Mouse (Mus musculus): ENCODE measurements at regions not wholly inside any gene's neighbourhood (a gene's known extent, or its start where the extent isn't known, plus 50 kb on each side); places are given as distances from the start of the nearest gene placed in this dataset.
A peak's percentile ranks its signal among the peaks of the same experiment; 100 is the strongest.

DNA sequence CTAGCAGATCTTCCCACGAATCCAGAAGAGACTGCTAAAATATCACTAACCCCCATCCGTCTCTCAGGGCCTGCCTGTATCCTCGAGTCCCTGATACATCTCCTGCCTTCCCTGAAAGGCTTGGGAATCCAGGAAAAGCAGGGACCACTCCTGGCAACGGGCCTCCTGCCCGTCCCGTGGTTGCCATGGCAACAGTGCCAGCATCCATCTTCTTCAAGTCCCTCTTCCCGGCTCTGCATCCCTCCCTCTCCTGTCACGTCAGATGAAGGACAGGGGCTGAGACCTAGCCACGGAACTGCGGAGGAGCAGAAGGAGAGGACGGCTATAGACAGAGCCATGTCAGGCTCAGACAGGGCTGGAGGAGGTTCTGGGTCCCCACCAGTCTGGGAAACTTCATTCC lies 222.4 kb downstream of the Cryba4 start:
- no peak for DNase-seq (ENCODE audit: low read depth)

DNA sequence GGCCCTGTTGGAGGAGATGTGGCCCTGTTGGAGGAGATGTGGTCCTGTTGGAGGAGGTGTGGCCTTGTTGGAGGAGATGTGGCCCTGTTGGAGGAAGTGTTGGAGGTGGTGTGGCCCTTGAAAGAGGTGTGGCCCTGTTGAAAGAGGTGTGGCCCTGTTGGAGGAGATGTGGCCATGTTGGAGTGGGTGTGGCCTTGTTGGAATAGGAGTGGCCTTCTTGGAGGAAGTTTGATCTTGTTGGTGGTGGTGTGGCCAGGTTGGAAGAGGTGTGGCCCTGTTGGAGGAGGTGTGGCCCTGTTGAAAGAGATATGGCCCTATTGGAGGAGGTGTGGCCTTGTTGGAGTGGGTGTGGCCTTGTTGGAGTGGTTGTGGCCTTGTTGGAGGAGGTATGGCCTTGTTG lies 220.3 kb downstream of the Cryba4 start:
- DNase-seq (ENCODE audit: low read depth), result no peak

DNA sequence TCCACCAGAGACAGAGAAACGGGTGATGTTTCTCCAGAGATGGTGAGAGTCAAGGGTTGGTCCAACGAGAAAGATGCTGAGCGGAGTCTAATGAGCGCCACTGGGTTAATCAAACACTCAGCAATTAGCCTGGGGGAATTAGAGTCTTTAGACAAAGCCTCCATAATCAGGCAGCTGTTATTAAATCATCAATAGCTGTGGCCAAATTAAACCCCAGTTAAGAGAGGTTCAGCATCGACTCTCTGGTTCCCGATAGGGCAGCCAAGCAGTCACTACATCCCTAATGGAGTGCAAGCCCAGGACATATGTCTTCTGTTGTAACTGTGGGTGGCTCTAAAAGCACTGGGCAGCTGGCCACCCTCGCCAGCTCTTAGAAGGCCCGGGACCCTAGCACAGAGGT lies 216.9 kb downstream of the Cryba4 start:
- DNase-seq (ENCODE audit: low read depth), result no peak

DNA sequence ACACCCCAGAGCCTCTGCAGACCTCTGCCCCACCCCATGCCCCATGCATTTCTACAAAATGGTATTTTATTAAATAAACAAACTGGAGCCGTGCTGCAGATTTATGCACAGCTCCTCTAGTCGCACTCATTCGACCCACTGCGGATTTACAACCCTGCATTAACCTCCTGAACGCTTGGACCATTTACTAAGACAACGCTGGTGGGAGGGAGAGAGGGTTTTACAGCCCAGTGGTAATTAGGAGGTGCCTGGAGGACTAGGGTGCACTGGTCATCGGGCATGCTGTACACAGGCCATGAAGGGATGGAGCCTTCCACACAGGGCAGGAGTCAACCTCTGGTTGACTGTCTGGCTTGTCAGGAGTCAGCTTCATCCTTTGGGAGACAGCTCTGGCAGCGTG lies 215.2 kb downstream of the Cryba4 start:
- DNase-seq (ENCODE audit: low read depth), result no peak

DNA sequence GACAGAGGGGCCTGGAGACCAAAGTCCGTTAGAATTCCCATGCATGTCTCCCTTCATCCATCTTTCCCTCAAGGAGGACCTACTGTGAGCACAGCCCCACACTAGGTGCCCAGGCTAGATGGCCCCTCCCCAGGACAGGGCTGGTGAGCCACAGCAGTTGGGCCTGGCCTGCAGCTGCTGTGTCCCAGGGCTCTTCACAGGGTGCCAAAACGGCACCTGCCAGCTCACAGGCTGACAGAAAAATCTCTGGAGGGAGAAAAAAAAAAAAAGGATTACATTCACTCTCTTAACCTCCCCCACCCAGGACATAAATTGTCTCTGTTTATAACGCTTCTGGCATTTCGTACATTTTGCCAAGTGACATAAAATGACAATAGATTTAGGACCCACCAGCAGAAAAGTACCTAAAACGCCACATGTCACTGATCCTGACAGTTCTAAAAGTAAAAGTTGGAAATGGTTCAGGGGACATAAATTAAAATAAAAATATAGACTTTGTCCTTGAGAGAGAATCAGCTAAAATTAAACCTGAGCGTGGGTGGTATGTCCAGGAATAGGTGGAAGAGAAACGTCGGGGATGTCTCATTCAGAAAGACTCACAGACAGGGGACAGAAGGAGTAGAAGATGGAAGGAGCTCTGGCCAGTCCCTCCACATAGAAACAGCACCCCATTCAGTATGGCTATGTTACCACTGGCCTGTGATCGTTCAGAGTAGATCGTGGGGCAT lies 212.5 kb downstream of the Cryba4 start:
- no peak for DNase-seq (ENCODE audit: low read depth)

DNA sequence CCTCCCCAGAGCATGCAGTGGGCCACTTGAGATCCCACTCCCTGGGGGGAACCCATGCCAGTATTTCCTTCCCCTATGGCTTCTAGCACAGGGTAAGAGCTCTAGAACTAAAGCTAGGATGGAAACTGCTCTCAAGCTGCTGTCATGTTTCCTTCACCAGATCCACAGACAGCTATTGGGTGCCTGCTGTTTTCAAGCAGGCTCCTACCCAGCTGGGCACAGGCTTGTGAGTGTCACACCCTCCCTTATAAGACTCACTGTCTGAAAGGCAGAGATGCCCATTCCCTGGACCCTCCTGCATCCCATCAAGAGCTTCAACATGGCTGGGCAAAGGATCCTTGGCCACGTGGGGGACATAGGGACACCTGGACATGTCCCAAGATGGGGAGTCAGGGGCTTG lies 211.6 kb downstream of the Cryba4 start:
- no peak for DNase-seq (ENCODE audit: low read depth)

DNA sequence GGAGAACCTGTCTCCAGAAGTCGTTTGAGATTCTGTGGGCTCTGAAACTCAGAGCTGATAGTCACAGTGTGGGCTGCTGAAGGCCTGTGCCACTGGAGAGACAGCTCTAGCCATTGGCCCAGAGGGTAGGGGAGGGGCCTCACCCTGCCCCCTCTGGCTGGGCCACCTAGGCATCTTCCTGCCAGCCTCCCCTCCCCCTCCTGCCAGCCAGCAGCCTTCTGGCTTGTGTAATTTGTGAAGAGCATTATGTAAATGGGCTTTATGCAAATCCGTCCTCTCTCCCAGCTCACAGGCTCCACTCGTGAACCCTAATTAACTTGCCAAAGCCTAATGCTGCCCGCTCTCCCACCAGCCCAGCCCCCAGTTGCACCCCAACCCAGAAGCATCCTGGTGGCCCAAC lies 211.0 kb downstream of the Cryba4 start:
- DNase-seq (ENCODE audit: low read depth), result no peak

DNA sequence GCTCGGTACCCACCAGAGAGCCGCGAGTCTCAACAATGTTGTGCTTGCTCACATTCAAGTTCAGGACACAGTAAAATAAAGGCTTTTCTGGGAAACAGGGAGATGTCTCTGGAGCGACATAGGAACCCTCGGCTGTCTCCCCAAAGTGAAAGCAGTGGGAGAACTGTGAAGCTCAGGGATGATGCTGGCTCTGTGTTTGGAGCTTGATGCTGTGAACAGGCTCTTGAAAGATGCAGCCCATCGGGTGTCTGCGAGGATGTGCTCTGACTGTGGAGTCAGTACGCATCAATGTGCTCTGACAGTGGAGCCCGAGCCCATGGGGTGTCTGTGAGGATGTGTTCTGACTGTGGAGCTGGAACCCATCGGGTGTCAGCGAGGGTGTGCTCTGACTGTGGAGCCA lies 210.1 kb downstream of the Cryba4 start:
- DNase-seq (ENCODE audit: low read depth), result no peak

DNA sequence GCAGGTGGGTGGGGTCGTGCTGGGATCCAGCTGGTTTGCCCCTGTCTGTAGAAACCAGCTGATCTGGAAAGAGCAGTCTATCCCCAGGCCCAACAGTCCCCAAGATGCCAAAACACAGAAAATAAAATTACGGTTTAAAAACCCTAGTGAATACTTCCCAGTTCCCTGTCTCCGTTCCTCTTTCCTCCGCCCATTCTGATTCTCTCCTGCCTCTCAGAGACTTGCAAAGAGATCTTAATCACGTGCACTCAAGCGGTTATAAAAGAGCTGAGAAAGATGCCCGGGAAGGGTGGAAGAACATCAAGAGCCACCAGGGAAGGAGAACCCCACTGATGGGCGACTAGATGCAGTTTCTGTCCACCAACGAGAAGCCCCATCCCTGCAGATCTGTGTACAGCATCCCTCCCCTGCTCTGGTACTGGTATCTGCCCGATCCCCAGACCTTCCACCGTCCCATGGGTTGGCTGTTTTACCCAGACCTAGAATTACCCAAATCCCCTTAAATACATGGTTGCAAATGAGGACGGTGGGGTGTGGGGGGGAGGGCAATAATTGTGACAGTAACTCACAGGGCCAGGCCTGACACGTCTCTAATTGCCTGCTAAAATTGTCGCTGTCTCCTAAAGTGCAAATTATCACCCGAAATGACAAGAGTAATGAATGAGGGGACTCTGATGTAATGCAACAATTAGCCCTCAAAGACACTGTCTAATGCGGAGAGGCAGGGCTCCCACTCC lies 202.1 kb downstream of the Cryba4 start:
- no peak for DNase-seq (ENCODE audit: low read depth)

DNA sequence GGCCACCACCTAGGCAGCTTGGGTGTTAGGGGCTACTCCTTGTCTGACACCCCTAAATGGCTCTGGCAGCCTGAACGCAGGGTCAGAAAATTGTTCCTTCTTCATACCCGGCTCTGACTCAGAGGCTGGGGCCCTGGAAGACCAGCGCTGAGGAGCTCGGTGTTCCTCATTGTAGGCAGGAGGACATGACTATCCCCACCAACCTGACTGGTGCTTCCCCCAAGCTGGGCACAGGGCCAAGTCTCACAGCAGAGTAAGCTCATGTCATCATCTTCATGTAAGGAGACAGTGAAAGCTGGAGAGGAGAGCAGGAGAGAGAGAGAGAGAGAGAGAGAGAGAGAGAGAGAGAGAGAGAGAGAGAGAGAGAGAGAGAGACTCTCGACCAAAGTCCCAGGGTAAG lies 201.4 kb downstream of the Cryba4 start:
- DNase-seq (ENCODE audit: low read depth), result peak; percentile 45

DNA sequence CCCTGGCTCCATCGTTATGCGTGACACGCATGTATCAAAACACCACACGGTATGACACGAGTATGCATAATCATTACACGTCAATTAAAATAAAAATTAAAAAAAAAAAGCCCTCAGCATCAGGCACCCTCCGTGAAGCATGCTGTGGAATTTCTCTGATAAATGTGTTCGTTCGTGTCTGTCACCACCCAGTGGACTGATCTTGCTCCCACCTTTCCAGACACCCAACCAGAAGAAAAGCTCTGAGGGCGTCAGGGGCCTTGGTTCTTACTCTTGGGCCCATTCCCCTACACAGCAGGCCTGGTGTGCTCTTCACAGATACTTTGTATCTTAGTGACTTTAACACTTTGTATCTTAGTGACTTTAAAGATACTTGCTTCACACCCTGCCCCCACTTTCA lies 200.5 kb downstream of the Cryba4 start:
- DNase-seq (ENCODE audit: low read depth), result no peak

DNA sequence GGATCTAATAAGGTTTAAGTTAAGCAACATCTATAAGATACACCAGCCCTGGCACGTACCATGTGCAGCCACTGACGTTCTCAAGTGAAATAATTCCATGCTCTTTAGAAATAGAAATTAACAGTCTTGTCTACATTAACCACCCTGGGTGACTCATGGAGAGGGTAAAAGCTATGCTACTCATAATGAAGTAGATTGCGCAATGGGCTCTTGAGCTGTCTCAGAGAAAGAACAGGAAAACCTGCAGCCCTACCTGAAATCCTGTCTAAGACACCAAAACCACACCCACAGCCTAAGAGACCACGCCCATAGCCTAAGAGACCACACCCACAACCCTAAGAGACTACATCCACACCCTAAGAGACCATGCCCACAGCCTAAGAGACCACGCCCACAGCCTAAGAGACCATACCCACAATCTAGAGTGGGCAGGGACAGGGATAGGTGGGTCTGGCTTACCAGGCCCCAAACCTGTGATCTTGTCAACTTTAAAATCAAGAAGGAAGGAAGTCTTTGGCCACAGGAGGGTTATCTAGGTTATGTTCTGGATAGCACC lies 198.6 kb downstream of the Cryba4 start:
- peak; percentile 48 for DNase-seq (ENCODE audit: low read depth)

DNA sequence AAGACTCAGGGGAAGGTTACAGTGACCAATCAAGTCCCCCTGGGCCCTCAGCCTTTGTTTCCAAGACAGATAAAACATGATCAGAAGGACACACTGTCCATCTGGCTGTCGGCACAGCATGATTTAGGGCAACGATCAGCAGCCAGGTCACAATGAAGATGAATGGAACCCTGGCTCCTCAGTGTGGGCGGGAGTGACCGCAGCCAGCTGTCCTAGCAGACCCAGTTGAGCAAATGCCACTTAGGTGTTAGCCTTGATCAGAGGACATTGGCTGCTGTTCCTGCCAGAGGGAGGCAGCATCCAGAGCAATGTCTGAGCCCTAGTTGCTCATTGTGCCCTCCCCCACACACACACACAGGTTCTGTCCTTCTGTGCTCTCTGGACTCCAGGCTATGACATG lies 197.3 kb downstream of the Cryba4 start:
- no peak for DNase-seq (ENCODE audit: low read depth)

DNA sequence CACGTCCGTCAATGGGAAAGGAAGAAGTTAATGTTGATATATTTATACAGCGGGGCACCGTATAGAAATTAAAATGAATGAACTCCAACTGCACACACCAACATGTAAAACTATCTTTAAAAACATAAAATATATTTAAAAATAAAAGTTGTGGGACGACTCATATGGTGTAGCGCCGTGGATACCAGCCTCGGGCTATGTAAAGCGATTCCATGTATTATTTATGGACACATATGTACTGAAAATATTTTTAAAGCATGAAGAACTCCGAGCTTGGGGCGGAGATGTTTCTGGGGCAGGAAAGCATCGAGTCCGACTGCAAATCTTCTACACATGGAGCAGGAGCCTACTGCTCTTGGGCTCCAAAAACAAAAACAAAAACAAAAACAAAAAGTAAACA lies 182.4 kb downstream of the Cryba4 start:
- DNase-seq (ENCODE audit: low read depth), result peak; percentile 12

DNA sequence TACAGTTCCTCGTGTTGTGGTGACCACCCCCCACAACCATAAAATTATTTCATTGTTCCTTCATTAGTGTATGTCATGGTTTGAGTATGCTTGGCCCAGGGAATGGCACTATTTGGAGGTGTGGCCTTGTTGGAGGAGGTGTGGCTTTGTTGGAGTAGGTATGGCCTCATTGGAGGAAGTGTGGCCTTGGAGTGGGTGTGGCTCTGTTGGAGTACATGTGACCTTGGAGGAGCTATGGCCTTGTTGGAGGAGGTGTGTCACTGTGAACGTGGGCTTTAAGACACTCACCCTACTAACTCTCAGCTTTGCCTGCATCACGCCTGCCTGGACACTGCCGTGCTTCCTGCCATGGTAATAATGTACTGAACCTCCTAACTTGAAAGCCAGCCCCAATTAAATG lies 179.9 kb downstream of the Cryba4 start:
- DNase-seq (ENCODE audit: low read depth), result no peak

DNA sequence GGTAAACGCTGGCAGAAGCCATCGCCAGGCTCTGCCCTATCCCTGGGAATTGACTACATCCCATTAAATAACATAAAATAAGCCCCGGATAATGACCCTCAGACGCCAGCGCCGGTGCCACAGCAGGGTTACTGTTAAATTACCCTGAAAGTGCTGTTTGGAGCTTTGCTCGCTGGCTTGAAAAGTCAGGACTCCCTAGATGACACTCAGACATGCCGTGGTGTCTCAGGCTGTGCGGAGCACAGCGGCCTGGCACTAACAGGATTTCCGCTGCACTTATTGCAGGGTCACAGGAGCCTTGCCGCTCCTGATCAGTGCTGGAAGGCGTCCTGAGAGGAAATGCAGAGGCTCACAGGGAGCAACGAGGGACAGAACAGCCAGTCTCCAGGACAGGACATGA lies 175.2 kb downstream of the Cryba4 start:
- no peak for DNase-seq (ENCODE audit: low read depth)

DNA sequence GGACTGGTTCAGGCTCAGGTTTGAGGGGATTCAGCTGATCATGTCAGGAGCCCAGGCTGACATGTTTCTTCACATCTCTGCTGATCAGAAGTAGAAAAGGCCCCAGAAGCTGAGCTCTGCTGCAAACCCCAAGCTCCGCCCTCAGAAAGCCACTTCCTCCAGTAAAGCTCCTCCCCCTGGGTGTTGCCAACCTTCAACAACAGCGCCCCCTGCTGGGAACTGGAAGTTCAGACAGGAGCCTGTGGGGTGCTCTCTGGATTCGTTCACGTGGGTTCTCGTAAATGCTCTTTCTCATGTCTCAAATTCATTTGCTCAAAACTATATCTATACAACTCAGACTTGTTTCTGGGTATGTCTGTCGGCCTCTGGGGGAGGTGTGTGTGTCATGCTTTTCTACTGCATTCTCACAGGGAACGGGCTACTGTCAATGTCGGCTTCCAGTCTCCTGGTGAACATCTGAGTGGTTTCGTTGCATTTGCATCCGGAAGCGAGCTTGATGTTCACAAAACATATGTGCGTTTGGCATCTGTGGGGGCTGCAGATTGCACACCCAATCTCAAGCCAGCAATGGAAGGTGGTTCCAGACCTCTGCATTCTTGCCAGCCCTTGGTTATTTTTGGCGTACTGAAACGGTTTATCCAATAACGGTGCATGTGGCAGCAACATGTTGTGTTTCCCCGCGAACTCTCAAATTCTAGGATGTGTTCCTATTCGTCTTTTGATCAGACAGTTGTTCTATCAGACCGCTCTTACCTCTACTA lies 174.3 kb downstream of the Cryba4 start:
- DNase-seq (ENCODE audit: low read depth), result peak; percentile 60

DNA sequence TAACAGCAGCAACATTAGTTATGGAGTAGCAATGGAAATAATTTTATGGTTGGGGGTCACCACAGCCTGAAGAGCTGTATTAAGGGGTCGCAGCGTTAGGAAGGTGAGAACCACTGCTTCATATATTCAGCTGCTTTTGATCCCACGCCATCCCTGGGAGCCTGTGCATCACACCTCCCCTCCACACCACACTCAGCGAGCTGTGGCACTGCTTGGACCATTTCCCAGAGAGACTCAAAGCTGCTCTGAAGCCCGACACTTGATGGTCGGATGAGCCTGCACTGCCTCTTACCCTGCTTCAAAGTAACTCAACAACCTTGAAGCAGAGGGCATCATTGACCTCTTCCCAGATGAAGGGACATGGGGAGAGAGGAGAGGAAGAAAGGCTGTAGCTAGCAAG lies 171.3 kb downstream of the Cryba4 start:
- DNase-seq (ENCODE audit: low read depth), result no peak

DNA sequence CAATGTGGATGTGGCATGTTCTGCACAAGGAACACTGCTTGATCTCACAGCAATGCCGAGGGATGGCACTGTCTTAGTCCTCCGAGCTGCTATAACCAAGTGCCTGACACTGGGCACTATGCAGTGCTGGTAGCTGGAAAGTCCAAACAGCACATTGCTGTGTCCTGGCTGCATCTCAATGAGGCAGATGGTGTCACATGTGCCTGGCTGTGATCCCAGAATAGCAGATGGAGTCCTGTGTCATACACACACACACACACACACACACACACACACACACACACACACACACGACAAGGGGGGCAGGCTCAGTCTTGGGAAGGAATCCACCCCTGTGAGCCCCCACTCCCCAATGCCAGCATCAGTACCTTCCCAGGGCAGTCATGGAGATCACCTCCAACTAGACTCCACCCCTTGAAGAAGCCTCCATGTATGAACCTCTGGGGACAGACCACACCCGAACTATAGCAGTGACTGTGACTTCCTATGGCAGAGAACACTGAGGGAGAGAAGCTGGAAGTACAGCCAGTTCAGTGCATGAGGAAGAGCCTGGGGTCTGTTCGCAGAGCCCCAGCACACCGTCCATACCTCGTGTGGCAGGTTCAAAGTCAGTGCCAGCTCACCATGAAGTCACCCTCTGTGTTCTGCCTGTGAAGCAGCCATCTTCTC lies 160.3 kb downstream of the Cryba4 start:
- DNase-seq (ENCODE audit: low read depth), result peak; percentile 19

DNA sequence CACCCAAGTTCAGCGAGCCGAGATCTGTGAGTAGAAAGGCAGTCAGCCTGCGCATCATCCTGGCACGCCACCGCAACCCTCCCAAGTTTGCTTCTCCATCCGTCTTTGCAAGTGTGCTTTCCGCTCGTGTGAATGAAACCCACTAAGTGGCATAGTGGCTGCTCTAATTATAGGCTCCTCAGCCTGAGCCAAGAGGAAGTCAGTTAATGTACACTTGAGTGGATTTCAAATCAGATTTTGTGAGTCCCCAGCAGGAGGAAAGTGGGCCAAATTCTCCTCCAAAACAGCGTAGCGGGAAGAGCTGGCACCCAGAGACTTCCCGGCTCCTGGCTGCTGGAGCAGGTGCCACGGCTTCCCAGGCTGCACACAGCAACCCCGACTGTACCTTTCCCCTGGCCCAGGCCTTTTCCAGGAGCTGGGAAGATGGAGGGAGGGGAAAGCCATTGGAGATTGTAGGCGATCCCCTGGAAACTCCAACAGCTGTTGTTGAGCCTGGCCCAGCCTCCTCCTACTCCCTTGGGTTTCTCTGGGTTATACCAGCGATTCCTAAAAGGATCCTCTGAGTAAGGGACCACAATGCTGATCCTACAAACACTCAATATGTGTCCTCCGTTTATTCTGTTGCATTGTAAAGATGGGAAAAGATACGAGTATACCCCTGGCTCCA lies 158.3 kb downstream of the Cryba4 start:
- DNase-seq (ENCODE audit: low read depth), result no peak

DNA sequence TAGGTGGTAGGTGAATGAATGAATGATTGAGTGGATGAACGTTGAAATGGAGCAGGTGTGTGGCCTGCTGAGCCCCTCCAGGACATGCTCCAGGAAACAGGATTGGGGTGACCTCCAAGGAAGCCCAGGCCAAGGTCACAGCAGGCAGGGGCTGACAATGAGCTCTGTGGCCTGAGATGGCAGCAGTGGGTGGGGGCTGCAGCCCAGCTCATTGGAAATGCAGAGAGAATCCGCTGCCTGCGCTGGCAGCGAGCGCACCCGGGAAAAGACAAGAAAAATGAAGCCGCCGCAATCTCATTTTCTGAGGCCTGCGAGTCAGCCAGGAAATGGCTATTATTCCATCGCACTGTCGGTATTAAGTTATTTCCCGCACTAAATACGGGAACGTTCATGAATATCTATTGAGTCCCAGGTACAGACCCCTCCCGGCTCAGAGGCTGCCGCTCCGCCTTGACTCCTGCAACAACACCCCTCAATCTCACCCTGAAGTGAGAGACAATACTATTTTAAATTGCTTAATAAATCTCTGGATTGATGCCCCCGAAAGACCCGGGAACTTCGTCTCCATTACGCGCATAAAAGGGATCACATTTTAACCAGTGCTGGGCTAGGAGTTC lies 153.7 kb downstream of the Cryba4 start:
- no peak for DNase-seq (ENCODE audit: low read depth)

Data from NIH3T3 (cell line).